Mouse (Mus musculus): ENCODE data around the gene Olfr1264. TPM values are rescaled to one million over a fixed set of nuclear protein-coding genes. Genes with fewer than 3 reads are reported as not detected.

Olfr1264 gene
- polyA plus RNA-seq (2014; fragmentation: Illumina TruSeq; extraction: RNeasy Lipid Tissue Mini Kit (QIAGEN cat#74804); ENCODE audit: low read depth, low replicate concordance), result not detected

GRCm38 (mm10) chr2:90025477-90025876, at the start of gene Olfr1264:
TSS of gene Olfr1264 (minus strand) at chr2:90025577.

GRCm38 (mm10) chr2:90063494-90063893, 38.1 kb upstream of the Olfr1264 start, which contains the start of gene Olfr140:
TSS of gene Olfr140 (minus strand) at chr2:90063594.

GRCm38 (mm10) chr2:90035037-90035436, 9.7 kb upstream of the Olfr1264 start, which contains the start of gene Olfr1265:
TSS of gene Olfr1265 (plus strand) at chr2:90035337.

GRCm38 (mm10) chr2:90011831-90012230, 13.5 kb downstream of the Olfr1264 start, which contains the start of gene Olfr1263:
TSS of gene Olfr1263 (plus strand) at chr2:90012131.

GRCm38 (mm10) chr2:89999845-90000244, 25.5 kb downstream of the Olfr1264 start, which contains the start of gene Olfr1262:
TSS of gene Olfr1262 (plus strand) at chr2:90000145.

GRCm38 (mm10) chr2:89990921-89991320, 34.5 kb downstream of the Olfr1264 start, which contains the start of gene Olfr1261:
TSS of gene Olfr1261 (plus strand) at chr2:89991221.

GRCm38 (mm10) chr2:89974184-89974583, 51.2 kb downstream of the Olfr1264 start, which contains the start of gene Olfr1260:
TSS of gene Olfr1260 (plus strand) at chr2:89974340.

Other genes with a start within 250 kb of the Olfr1264 start
- gene Olfr1254, start 232.0 kb downstream of the Olfr1264 start, polyA plus RNA-seq (2014; fragmentation: Illumina TruSeq; extraction: RNeasy Lipid Tissue Mini Kit (QIAGEN cat#74804); ENCODE audit: low read depth, low replicate concordance), result not detected
- not detected for gene Olfr1255, start 213.5 kb downstream of the Olfr1264 start, polyA plus RNA-seq (2014; fragmentation: Illumina TruSeq; extraction: RNeasy Lipid Tissue Mini Kit (QIAGEN cat#74804); ENCODE audit: low read depth, low replicate concordance)
- gene Olfr1256, start 184.0 kb downstream of the Olfr1264 start, polyA plus RNA-seq (2014; fragmentation: Illumina TruSeq; extraction: RNeasy Lipid Tissue Mini Kit (QIAGEN cat#74804); ENCODE audit: low read depth, low replicate concordance), result not detected
- gene Olfr48, start 177.4 kb downstream of the Olfr1264 start, polyA plus RNA-seq (2014; fragmentation: Illumina TruSeq; extraction: RNeasy Lipid Tissue Mini Kit (QIAGEN cat#74804); ENCODE audit: low read depth, low replicate concordance), result not detected
- gene Olfr1257, start 147.1 kb downstream of the Olfr1264 start, polyA plus RNA-seq (2014; fragmentation: Illumina TruSeq; extraction: RNeasy Lipid Tissue Mini Kit (QIAGEN cat#74804); ENCODE audit: low read depth, low replicate concordance), result not detected
- not detected for gene Olfr1258, start 98.3 kb downstream of the Olfr1264 start, polyA plus RNA-seq (2014; fragmentation: Illumina TruSeq; extraction: RNeasy Lipid Tissue Mini Kit (QIAGEN cat#74804); ENCODE audit: low read depth, low replicate concordance)
- gene Olfr1259, start 76.9 kb downstream of the Olfr1264 start, polyA plus RNA-seq (2014; fragmentation: Illumina TruSeq; extraction: RNeasy Lipid Tissue Mini Kit (QIAGEN cat#74804); ENCODE audit: low read depth, low replicate concordance), result not detected
- not detected for gene Olfr1260, start 51.2 kb downstream of the Olfr1264 start, polyA plus RNA-seq (2014; fragmentation: Illumina TruSeq; extraction: RNeasy Lipid Tissue Mini Kit (QIAGEN cat#74804); ENCODE audit: low read depth, low replicate concordance)
- not detected for gene Olfr1261, start 34.4 kb downstream of the Olfr1264 start, polyA plus RNA-seq (2014; fragmentation: Illumina TruSeq; extraction: RNeasy Lipid Tissue Mini Kit (QIAGEN cat#74804); ENCODE audit: low read depth, low replicate concordance)
- gene Olfr1262, start 25.4 kb downstream of the Olfr1264 start, polyA plus RNA-seq (2014; fragmentation: Illumina TruSeq; extraction: RNeasy Lipid Tissue Mini Kit (QIAGEN cat#74804); ENCODE audit: low read depth, low replicate concordance), result not detected
- not detected for gene Olfr1263, start 13.4 kb downstream of the Olfr1264 start, polyA plus RNA-seq (2014; fragmentation: Illumina TruSeq; extraction: RNeasy Lipid Tissue Mini Kit (QIAGEN cat#74804); ENCODE audit: low read depth, low replicate concordance)
- not detected for gene Olfr1265, start 9.8 kb upstream of the Olfr1264 start, polyA plus RNA-seq (2014; fragmentation: Illumina TruSeq; extraction: RNeasy Lipid Tissue Mini Kit (QIAGEN cat#74804); ENCODE audit: low read depth, low replicate concordance)
- not detected for gene Olfr140, start 38.0 kb upstream of the Olfr1264 start, polyA plus RNA-seq (2014; fragmentation: Illumina TruSeq; extraction: RNeasy Lipid Tissue Mini Kit (QIAGEN cat#74804); ENCODE audit: low read depth, low replicate concordance)
- gene Olfr1269, start 95.8 kb upstream of the Olfr1264 start, polyA plus RNA-seq (2014; fragmentation: Illumina TruSeq; extraction: RNeasy Lipid Tissue Mini Kit (QIAGEN cat#74804); ENCODE audit: low read depth, low replicate concordance), result not detected
- gene Olfr32, start 116.7 kb upstream of the Olfr1264 start, polyA plus RNA-seq (2014; fragmentation: Illumina TruSeq; extraction: RNeasy Lipid Tissue Mini Kit (QIAGEN cat#74804); ENCODE audit: low read depth, low replicate concordance), result not detected
- gene Olfr1270, start 127.5 kb upstream of the Olfr1264 start, polyA plus RNA-seq (2014; fragmentation: Illumina TruSeq; extraction: RNeasy Lipid Tissue Mini Kit (QIAGEN cat#74804); ENCODE audit: low read depth, low replicate concordance), result not detected
- not detected for gene Olfr1506, start 198.9 kb upstream of the Olfr1264 start, polyA plus RNA-seq (2014; fragmentation: Illumina TruSeq; extraction: RNeasy Lipid Tissue Mini Kit (QIAGEN cat#74804); ENCODE audit: low read depth, low replicate concordance)
- gene Olfr142, start 232.0 kb upstream of the Olfr1264 start, polyA plus RNA-seq (2014; fragmentation: Illumina TruSeq; extraction: RNeasy Lipid Tissue Mini Kit (QIAGEN cat#74804); ENCODE audit: low read depth, low replicate concordance), result not detected
- not detected for gene Olfr1271, start 245.5 kb upstream of the Olfr1264 start, polyA plus RNA-seq (2014; fragmentation: Illumina TruSeq; extraction: RNeasy Lipid Tissue Mini Kit (QIAGEN cat#74804); ENCODE audit: low read depth, low replicate concordance)

Data from heart, adult 10 weeks (tissue).